Mouse (Mus musculus): Measurements from ENCODE around the gene Itgb2l. TPM values are rescaled to one million over a fixed set of nuclear protein-coding genes. Genes with fewer than 3 reads are reported as not detected.
"Not testable (repeated sequence)": the region's sequence is repeated elsewhere in the genome, so short reads cannot be mapped to it uniquely, and the experiment has no call there.

Gene Itgb2l
- polyA plus RNA-seq, 1 experiment from 2014 or later: 0.10 TPM

- 48% methylated on average over 3 of the region's 3 CpGs for WGBS
- no peak for ATAC-seq (ENCODE audit: insufficient number of reproducible peaks, insufficient read depth, low FRiP score, low TSS enrichment)
- Histone ChIP-seq H3K27ac (no peak overlapping the region), H3K36me3 (no peaks in the 10 kb centered on the region), H3K4me2 (replicated peaks) (no peak overlapping the region), H3K27me3 (no peaks in the 10 kb centered on the region), H3K9ac (no peak overlapping the region), H3K4me1 (no peaks in the 10 kb centered on the region), H3K9me3 (no peaks in the 10 kb centered on the region), H3K4me3 (no peak overlapping the region)
These were observed 17.4 kb upstream of the Itgb2l start for GRCm38 (mm10) chr16:96460788-96461187.

GRCm38 (mm10) chr16:96459356-96459755 lies 15.9 kb upstream of the Itgb2l start:
- H3K9ac ChIP-seq: no peak overlapping the region
- no peaks in the 10 kb centered on the region for H3K36me3 ChIP-seq
- no peak overlapping the region for H3K27ac ChIP-seq
- ATAC-seq (ENCODE audit: insufficient number of reproducible peaks, insufficient read depth, low FRiP score, low TSS enrichment): no peak
- H3K9me3 ChIP-seq: no peaks in the 10 kb centered on the region
- no peak overlapping the region for H3K4me2 ChIP-seq (replicated peaks)
- WGBS: 82% methylated on average over 2 of the region's 2 CpGs
- H3K4me3 ChIP-seq: no peak overlapping the region
- H3K27me3 ChIP-seq: no peaks in the 10 kb centered on the region
- H3K4me1 ChIP-seq: no peaks in the 10 kb centered on the region

- H3K4me2 ChIP-seq (replicated peaks): no peak overlapping the region
- no peak overlapping the region for H3K4me3 ChIP-seq
- H3K27ac ChIP-seq: no peak overlapping the region
- no peaks in the 10 kb centered on the region for H3K27me3 ChIP-seq
- no peaks in the 10 kb centered on the region for H3K9me3 ChIP-seq
- H3K9ac ChIP-seq: no peak overlapping the region
- WGBS: 84% methylated on average over 5 of the region's 5 CpGs
- no peaks in the 10 kb centered on the region; the same call in 1 of the 2 replicates for H3K4me1 ChIP-seq
- no peaks in the 10 kb centered on the region for H3K36me3 ChIP-seq
- ATAC-seq (ENCODE audit: insufficient number of reproducible peaks, insufficient read depth, low FRiP score, low TSS enrichment): no peak
These were observed 14.2 kb upstream of the Itgb2l start for GRCm38 (mm10) chr16:96457612-96458011.

GRCm38 (mm10) chr16:96454086-96454485 lies 10.7 kb upstream of the Itgb2l start:
- H3K27ac ChIP-seq: no peak overlapping the region
- H3K4me2 ChIP-seq (replicated peaks): no peak overlapping the region
- H3K4me3 ChIP-seq: no peak overlapping the region
- H3K4me1 ChIP-seq: no peaks in the 10 kb centered on the region; the same call in 1 of the 2 replicates
- no peaks in the 10 kb centered on the region for H3K9me3 ChIP-seq
- no peaks in the 10 kb centered on the region for H3K36me3 ChIP-seq
- no peaks in the 10 kb centered on the region for H3K27me3 ChIP-seq
- no peak overlapping the region for H3K9ac ChIP-seq
- no peak for ATAC-seq (ENCODE audit: insufficient number of reproducible peaks, insufficient read depth, low FRiP score, low TSS enrichment)

- H3K4me1 ChIP-seq; H3K27me3 ChIP-seq; H3K9me3 ChIP-seq; H3K4me2 ChIP-seq (replicated peaks); H3K9ac ChIP-seq; ATAC-seq (ENCODE audit: insufficient number of reproducible peaks, insufficient read depth, low FRiP score, low TSS enrichment); H3K4me3 ChIP-seq; H3K27ac ChIP-seq; H3K36me3 ChIP-seq: not testable (repeated sequence)
- 93% methylated on average over 14 of the region's 16 CpGs for WGBS
These were observed 7.5 kb upstream of the Itgb2l start for GRCm38 (mm10) chr16:96450871-96451270.

GRCm38 (mm10) chr16:96441826-96442225 lies 1.6 kb downstream of the Itgb2l start:
- Histone ChIP-seq H3K4me2 (replicated peaks) (no peak overlapping the region), H3K9ac (no peak overlapping the region), H3K27ac (no peak overlapping the region), H3K9me3 (no peaks in the 10 kb centered on the region), H3K4me1 (peaks cover 10% of the 10 kb centered on the region; the same call in 1 of the 2 replicates), H3K4me3 (no peak overlapping the region), H3K27me3 (no peaks in the 10 kb centered on the region), H3K36me3 (no peaks in the 10 kb centered on the region)
- no peak for ATAC-seq (ENCODE audit: insufficient number of reproducible peaks, insufficient read depth, low FRiP score, low TSS enrichment)
- WGBS: 87% methylated on average over 3 of the region's 3 CpGs

GRCm38 (mm10) chr16:96440871-96441270 lies 2.5 kb downstream of the Itgb2l start:
- no peaks in the 10 kb centered on the region for H3K36me3 ChIP-seq
- 84% methylated on average over 8 of the region's 8 CpGs for WGBS
- no peak overlapping the region for H3K4me3 ChIP-seq
- ATAC-seq (ENCODE audit: insufficient number of reproducible peaks, insufficient read depth, low FRiP score, low TSS enrichment): no peak
- H3K9ac ChIP-seq: no peak overlapping the region
- H3K4me1 ChIP-seq: peaks cover 10% of the 10 kb centered on the region; the same call in 1 of the 2 replicates
- H3K27me3 ChIP-seq: no peaks in the 10 kb centered on the region
- no peak overlapping the region for H3K4me2 ChIP-seq (replicated peaks)
- H3K9me3 ChIP-seq: no peaks in the 10 kb centered on the region
- H3K27ac ChIP-seq: no peak overlapping the region

GRCm38 (mm10) chr16:96439682-96440081 lies 3.7 kb downstream of the Itgb2l start:
- Histone ChIP-seq H3K9ac (no peak overlapping the region), H3K4me2 (replicated peaks) (no peak overlapping the region), H3K27me3 (no peaks in the 10 kb centered on the region), H3K4me1 (peaks cover 10% of the 10 kb centered on the region; the same call in 1 of the 2 replicates), H3K4me3 (no peak overlapping the region), H3K36me3 (no peaks in the 10 kb centered on the region), H3K9me3 (no peaks in the 10 kb centered on the region), H3K27ac (no peak overlapping the region)
- 73% methylated on average over 4 of the region's 4 CpGs for WGBS
- no peak for ATAC-seq (ENCODE audit: insufficient number of reproducible peaks, insufficient read depth, low FRiP score, low TSS enrichment)

- H3K27ac ChIP-seq: no peak overlapping the region
- WGBS: 84% methylated on average over 5 of the region's 5 CpGs
- no peak for ATAC-seq (ENCODE audit: insufficient number of reproducible peaks, insufficient read depth, low FRiP score, low TSS enrichment)
These were observed 4.5 kb downstream of the Itgb2l start for GRCm38 (mm10) chr16:96438946-96439345.

GRCm38 (mm10) chr16:96434024-96434785 lies 9.2 kb downstream of the Itgb2l start:
- Histone ChIP-seq H3K9me3 (no peaks in the 10 kb centered on the region), H3K4me2 (replicated peaks) (no peak overlapping the region), H3K4me1 (0 out of 2 replicates have a peak, but pooled peaks cover 6% of the 10 kb centered on the region), H3K9ac (no peak overlapping the region), H3K27me3 (no peaks in the 10 kb centered on the region), H3K4me3 (no peak overlapping the region), H3K36me3 (no peaks in the 10 kb centered on the region), H3K27ac (no peak overlapping the region)
- ATAC-seq (ENCODE audit: insufficient number of reproducible peaks, insufficient read depth, low FRiP score, low TSS enrichment): no peak
- WGBS: 68% methylated on average over 3 of the region's 3 CpGs

More at GRCm38 (mm10) chr16:96438946-96439345, 4.5 kb downstream of the Itgb2l start:
- Histone ChIP-seq H3K4me3 (no peak overlapping the region), H3K36me3 (no peaks in the 10 kb centered on the region), H3K9me3 (no peaks in the 10 kb centered on the region), H3K9ac (no peak overlapping the region), H3K4me1 (peaks cover 10% of the 10 kb centered on the region; the same call in 1 of the 2 replicates), H3K4me2 (replicated peaks) (no peak overlapping the region), H3K27me3 (no peaks in the 10 kb centered on the region)

GRCm38 (mm10) chr16:96433266-96433665 lies 10.2 kb downstream of the Itgb2l start:
- H3K27ac ChIP-seq: no peak overlapping the region
- no peak overlapping the region for H3K4me3 ChIP-seq
- H3K36me3 ChIP-seq: no peaks in the 10 kb centered on the region
- H3K27me3 ChIP-seq: no peaks in the 10 kb centered on the region
- 0 out of 2 replicates have a peak, but pooled peaks cover 6% of the 10 kb centered on the region for H3K4me1 ChIP-seq
- H3K9me3 ChIP-seq: no peaks in the 10 kb centered on the region
- 81% methylated on average over 10 of the region's 10 CpGs for WGBS
- no peak for ATAC-seq (ENCODE audit: insufficient number of reproducible peaks, insufficient read depth, low FRiP score, low TSS enrichment)
- no peak overlapping the region for H3K9ac ChIP-seq
- no peak overlapping the region for H3K4me2 ChIP-seq (replicated peaks)

- Histone ChIP-seq H3K9me3 (no peaks in the 10 kb centered on the region), H3K9ac (no peak overlapping the region), H3K4me2 (replicated peaks) (no peak overlapping the region), H3K4me1 (no peaks in the 10 kb centered on the region), H3K4me3 (no peak overlapping the region), H3K27me3 (no peaks in the 10 kb centered on the region), H3K36me3 (no peaks in the 10 kb centered on the region), H3K27ac (no peak overlapping the region)
- whole genome bisulfite sequencing: 76% methylated on average over 3 of the region's 3 CpGs
- no peak for ATAC-seq (ENCODE audit: insufficient number of reproducible peaks, insufficient read depth, low FRiP score, low TSS enrichment)
These were observed 14.4 kb downstream of the Itgb2l start for GRCm38 (mm10) chr16:96429046-96429445.

All from embryonic facial prominence, embryonic 12.5 days (tissue).